Mouse (Mus musculus): ENCODE results near the gene Nckap5. TPM values are rescaled to one million over a fixed set of nuclear protein-coding genes. Genes with fewer than 3 reads are reported as not detected.
A peak's percentile ranks its signal among the peaks of the same experiment; 100 is the strongest.

Gene Nckap5
- total RNA-seq, 2 experiments from 2014 or later = 5.6 to 7.2 TPM

- peak in 1 of 2 experiments; percentile 27 for DNase-seq (ENCODE audit: low spot score in 2 of 2)
- intact Hi-C loops (cut with DNase I) = no loop called here
Measured at GRCm38 (mm10) chr1:126454504-126455173, 376.0 kb downstream of the Nckap5 start.

- intact Hi-C loops (cut with DNase I) = no loop called here
- no peak for DNase-seq (ENCODE audit: low spot score in 2 of 2)
Measured at GRCm38 (mm10) chr1:126451472-126451871, 379.1 kb downstream of the Nckap5 start.

- intact Hi-C loops (cut with DNase I) = no loop called here
- no peak for DNase-seq (ENCODE audit: low spot score in 2 of 2)
Measured at GRCm38 (mm10) chr1:126449424-126449823, 381.2 kb downstream of the Nckap5 start.

- intact Hi-C loops (cut with DNase I) = no loop called here
- DNase-seq (ENCODE audit: low spot score in 2 of 2) = no peak
Measured at GRCm38 (mm10) chr1:126443890-126444289, 386.7 kb downstream of the Nckap5 start.

GRCm38 (mm10) chr1:126442723-126443122 is 387.9 kb downstream of the Nckap5 start:
- no peak for DNase-seq (ENCODE audit: low spot score in 2 of 2)
- intact Hi-C loops (cut with DNase I) = no loop called here

- intact Hi-C loops (cut with DNase I) = no loop called here
- DNase-seq (ENCODE audit: low spot score in 2 of 2) = no peak
Measured at GRCm38 (mm10) chr1:126438000-126438572, 392.5 kb downstream of the Nckap5 start.

GRCm38 (mm10) chr1:126436937-126437667 is 393.5 kb downstream of the Nckap5 start:
- intact Hi-C loops (cut with DNase I) = no loop called here
- DNase-seq (ENCODE audit: low spot score in 2 of 2) = no peak

- no peak for DNase-seq (ENCODE audit: low spot score in 2 of 2)
- intact Hi-C loops (cut with DNase I) = loop anchor here (5.0 kb wide), 1 partner anchor 500 kb away; no protein-coding TSS in a partner anchor
Measured at GRCm38 (mm10) chr1:126432285-126432684, 398.3 kb downstream of the Nckap5 start.

GRCm38 (mm10) chr1:126431594-126431993 is 399.0 kb downstream of the Nckap5 start:
- intact Hi-C loops (cut with DNase I) = loop anchor here (2.0 to 5.0 kb wide), 4 partner anchors 501 to 821 kb away; partner anchors contain the start of gene Lypd1
- DNase-seq (ENCODE audit: low spot score in 2 of 2) = peak; percentile 82 to 87

- intact Hi-C loops (cut with DNase I) = no loop called here
Measured at GRCm38 (mm10) chr1:126411426-126411825, 419.2 kb downstream of the Nckap5 start.

GRCm38 (mm10) chr1:126407886-126408285 is 422.7 kb downstream of the Nckap5 start:
- DNase-seq (ENCODE audit: low spot score in 2 of 2) = peak; percentile 23 to 27
- intact Hi-C loops (cut with DNase I) = no loop called here

More at GRCm38 (mm10) chr1:126411426-126411825, 419.2 kb downstream of the Nckap5 start:
- DNase-seq (ENCODE audit: low spot score in 2 of 2) = no peak

GRCm38 (mm10) chr1:126405543-126405942 is 425.1 kb downstream of the Nckap5 start:
- intact Hi-C loops (cut with DNase I) = no loop called here
- peak in 1 of 2 experiments; percentile 47 for DNase-seq (ENCODE audit: low spot score in 2 of 2)

GRCm38 (mm10) chr1:126403970-126404369 is 426.6 kb downstream of the Nckap5 start:
- DNase-seq (ENCODE audit: low spot score in 2 of 2) = no peak
- intact Hi-C loops (cut with DNase I) = no loop called here

GRCm38 (mm10) chr1:126391204-126391603 is 439.4 kb downstream of the Nckap5 start:
- intact Hi-C loops (cut with DNase I) = no loop called here
- DNase-seq (ENCODE audit: low spot score in 2 of 2) = no peak

GRCm38 (mm10) chr1:126377339-126377980 is 453.1 kb downstream of the Nckap5 start:
- intact Hi-C loops (cut with DNase I) = no loop called here
- no peak for DNase-seq (ENCODE audit: low spot score in 2 of 2)

- DNase-seq (ENCODE audit: low spot score in 2 of 2) = no peak
- intact Hi-C loops (cut with DNase I) = no loop called here
Measured at GRCm38 (mm10) chr1:126366736-126367135, 463.9 kb downstream of the Nckap5 start.

GRCm38 (mm10) chr1:126364556-126364955 is 466.0 kb downstream of the Nckap5 start:
- DNase-seq (ENCODE audit: low spot score in 2 of 2) = peak in 1 of 2 experiments; percentile 48
- intact Hi-C loops (cut with DNase I) = no loop called here

- DNase-seq (ENCODE audit: low spot score in 2 of 2) = no peak
- intact Hi-C loops (cut with DNase I) = no loop called here
Measured at GRCm38 (mm10) chr1:126360531-126361220, 469.9 kb downstream of the Nckap5 start.

- no peak for DNase-seq (ENCODE audit: low spot score in 2 of 2)
- intact Hi-C loops (cut with DNase I) = no loop called here
Measured at GRCm38 (mm10) chr1:126360111-126360510, 470.5 kb downstream of the Nckap5 start.

All from left cerebral cortex, postnatal 25 days (tissue).